Mouse (Mus musculus): ENCODE measurements around the gene Sqstm1. TPM values are rescaled to one million over a fixed set of nuclear protein-coding genes. Genes with fewer than 3 reads are reported as not detected.

The Sqstm1 gene
- polyA plus RNA-seq, 1 experiment from 2014 or later, result 377 TPM

DNA sequence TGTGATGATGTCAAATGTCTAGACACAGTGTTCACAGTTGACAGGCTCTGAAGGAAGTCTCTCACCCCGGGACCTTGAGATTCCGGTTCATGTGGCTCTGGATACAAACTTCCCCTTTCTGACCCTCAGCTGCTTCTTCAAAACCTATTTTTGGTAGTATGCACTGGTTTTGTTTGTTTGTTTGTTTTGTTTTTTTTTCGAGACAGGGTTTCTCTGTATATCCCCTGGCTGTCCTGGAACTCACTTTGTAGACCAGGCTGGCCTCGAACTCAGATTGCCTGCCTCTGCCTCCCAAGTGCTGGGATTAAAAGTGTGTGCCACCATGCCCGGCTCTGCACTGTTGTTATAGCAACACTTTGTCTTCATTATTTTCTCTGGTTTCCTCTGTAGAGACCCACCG is 33.3 kb upstream of the Sqstm1 start:
- no peak overlapping the region for H3K4me2 ChIP-seq (ENCODE audit: low read depth, low read length)
- ATAC-seq (ENCODE audit: low read depth), result no peak
- H3K9me3 ChIP-seq (ENCODE audit: control insufficient read depth, low read length), result no peaks in the 10 kb centered on the region
- H3K27ac ChIP-seq (ENCODE audit: low read depth, low read length), result no peak overlapping the region
- H3K36me3 ChIP-seq (ENCODE audit: control insufficient read depth, insufficient read depth, low read length), result no peaks in the 10 kb centered on the region
- WGBS, result 78% methylated on average over 6 of the region's 6 CpGs
- H3K4me1 ChIP-seq (ENCODE audit: control insufficient read depth, insufficient read depth, low read length), result no peaks in the 10 kb centered on the region
- H3K4me3 ChIP-seq (ENCODE audit: low read depth, low read length), result no peak overlapping the region
- no peak overlapping the region for H3K9ac ChIP-seq (replicated peaks; ENCODE audit: low read depth, low read length)
- 0 out of 2 replicates have a peak, but pooled peaks cover under 1% of the 10 kb centered on the region for H3K27me3 ChIP-seq (ENCODE audit: control insufficient read depth, insufficient read depth, low read length)

DNA sequence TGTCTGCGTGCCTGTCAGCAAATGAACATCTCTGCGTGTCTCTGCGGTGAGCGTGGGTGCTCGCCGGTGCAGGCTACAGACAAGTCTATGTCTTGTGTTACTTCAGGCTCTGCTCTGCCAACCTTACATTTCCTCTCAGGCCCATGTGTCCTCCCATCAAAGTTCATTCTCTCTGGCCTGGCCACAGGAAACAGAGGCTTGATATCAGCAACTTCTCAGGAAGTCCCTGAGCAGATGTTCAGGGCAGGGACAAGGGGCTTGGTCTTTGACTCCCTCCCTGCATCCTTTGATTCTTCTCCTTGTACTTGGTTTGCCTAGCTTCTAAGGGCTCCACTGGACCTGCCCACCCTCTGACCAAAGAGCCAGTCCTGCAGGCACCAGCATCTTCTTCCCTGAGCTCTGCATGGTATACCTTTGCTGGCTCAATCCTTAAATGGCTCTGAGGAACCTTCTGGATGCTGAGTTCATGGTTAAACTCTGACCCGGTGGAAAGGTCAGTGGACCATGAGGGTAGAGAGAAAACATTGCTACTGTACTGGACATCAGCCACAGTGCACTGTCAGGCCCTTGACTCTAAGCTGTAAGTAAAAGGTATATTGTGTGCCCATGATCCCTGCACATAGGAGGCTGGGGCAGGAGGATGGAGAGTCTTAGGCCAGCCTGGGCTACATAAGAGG is 29.7 kb upstream of the Sqstm1 start:
- Histone ChIP-seq H3K4me3 (ENCODE audit: low read depth, low read length) (no peak overlapping the region), H3K27ac (ENCODE audit: low read depth, low read length) (no peak overlapping the region), H3K4me2 (ENCODE audit: low read depth, low read length) (no peak overlapping the region), H3K36me3 (ENCODE audit: control insufficient read depth, insufficient read depth, low read length) (no peaks in the 10 kb centered on the region), H3K4me1 (ENCODE audit: control insufficient read depth, insufficient read depth, low read length) (peaks cover 11% of the 10 kb centered on the region; the same call in 1 of the 2 replicates), H3K9ac (replicated peaks; ENCODE audit: low read depth, low read length) (no peak overlapping the region), H3K9me3 (ENCODE audit: control insufficient read depth, low read length) (no peaks in the 10 kb centered on the region), H3K27me3 (ENCODE audit: control insufficient read depth, insufficient read depth, low read length) (peaks cover 12% of the 10 kb centered on the region)
- no peak for ATAC-seq (ENCODE audit: low read depth)
- 94% methylated on average over 7 of the region's 7 CpGs for WGBS

DNA sequence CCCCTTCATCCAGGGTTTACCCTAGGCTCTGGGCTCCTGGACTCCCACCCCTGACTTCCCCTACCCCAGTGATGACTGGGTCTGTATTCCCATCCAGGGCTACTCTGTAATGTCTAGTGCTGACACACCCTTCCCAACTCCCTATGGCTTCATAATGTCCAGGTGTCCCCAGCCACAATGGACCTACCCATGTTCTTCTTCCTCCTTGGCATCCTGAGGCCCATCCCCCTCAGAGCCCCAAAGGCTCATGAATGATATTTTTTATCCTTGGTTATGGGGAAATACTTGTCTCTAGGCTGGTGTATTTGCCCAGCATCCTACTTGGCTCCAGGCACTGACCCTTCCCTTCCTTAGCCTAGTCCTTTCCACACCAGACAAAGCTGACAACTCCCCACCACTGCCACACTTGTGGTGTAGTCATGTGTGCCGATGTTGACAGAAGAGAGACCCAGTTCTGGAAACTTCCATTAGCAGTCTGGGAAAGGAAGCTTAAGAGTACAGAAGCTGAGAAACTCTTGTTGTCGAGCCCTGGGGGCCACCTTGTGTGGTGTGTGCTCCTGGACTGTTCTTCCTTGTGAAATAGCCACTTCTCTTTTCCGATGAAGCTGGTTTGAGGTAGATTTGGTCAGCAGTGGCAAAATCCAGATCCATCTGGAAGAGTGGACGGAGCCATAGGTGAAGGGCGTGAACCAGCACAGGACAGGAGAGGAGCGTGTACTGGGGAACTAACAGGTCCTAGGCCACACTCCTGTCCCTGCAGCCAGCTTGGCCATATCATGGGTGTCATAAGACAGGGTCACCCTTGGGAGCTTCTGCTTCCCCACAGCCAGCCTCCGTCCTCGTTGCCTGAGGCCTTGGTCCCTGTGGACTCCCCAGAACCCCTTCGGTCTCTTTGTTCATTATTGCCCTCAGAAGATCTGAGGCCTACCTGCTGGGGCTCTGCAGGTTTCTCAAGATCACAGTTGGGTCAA is 28.5 kb upstream of the Sqstm1 start:
- Histone ChIP-seq H3K4me3 (ENCODE audit: low read depth, low read length) (no peak overlapping the region), H3K9me3 (ENCODE audit: control insufficient read depth, low read length) (no peaks in the 10 kb centered on the region), H3K36me3 (ENCODE audit: control insufficient read depth, insufficient read depth, low read length) (peaks cover 11% of the 10 kb centered on the region), H3K27me3 (ENCODE audit: control insufficient read depth, insufficient read depth, low read length) (peaks cover 12% of the 10 kb centered on the region), H3K27ac (ENCODE audit: low read depth, low read length) (no peak overlapping the region), H3K9ac (replicated peaks; ENCODE audit: low read depth, low read length) (no peak overlapping the region), H3K4me2 (ENCODE audit: low read depth, low read length) (no peak overlapping the region), H3K4me1 (ENCODE audit: control insufficient read depth, insufficient read depth, low read length) (peaks cover 11% of the 10 kb centered on the region; the same call in 1 of the 2 replicates)
- ATAC-seq (ENCODE audit: low read depth), result no peak
- WGBS, result 90% methylated on average over 9 of the region's 9 CpGs

DNA sequence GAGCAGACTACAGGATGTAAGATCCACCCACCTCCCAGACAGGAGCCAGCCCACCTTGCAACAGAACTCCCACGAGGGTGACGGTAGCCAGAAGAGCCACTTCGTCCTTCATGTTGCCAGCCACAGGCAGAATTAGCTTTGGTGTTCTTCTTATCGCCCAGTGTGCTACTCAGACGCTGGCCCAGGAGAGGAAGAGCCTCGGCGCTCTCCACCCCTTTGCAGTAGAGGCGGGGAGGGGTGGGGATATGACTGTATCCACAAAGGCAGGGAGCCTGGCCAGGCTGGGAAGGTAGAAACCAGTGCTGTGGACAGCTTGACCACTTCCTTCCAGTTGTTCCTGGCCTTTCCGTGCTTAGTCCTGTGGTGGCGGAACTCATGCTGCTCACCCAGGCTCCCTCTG is 27.7 kb upstream of the Sqstm1 start, which contains the start of gene Ltc4s:
TSS of gene Ltc4s (minus strand) at position 293 of the 400 bp plus-strand sequence.
- Histone ChIP-seq H3K9ac (replicated peaks; ENCODE audit: low read depth, low read length) (no peak within 1 kb of the TSS), H3K36me3 (ENCODE audit: control insufficient read depth, insufficient read depth, low read length) (peaks cover 18% of the 10 kb centered on the region), H3K27me3 (ENCODE audit: control insufficient read depth, insufficient read depth, low read length) (peaks cover 12% of the 10 kb centered on the region), H3K4me3 (ENCODE audit: low read depth, low read length) (no peak within 1 kb of the TSS), H3K9me3 (ENCODE audit: control insufficient read depth, low read length) (no peaks in the 10 kb centered on the region), H3K4me1 (ENCODE audit: control insufficient read depth, insufficient read depth, low read length) (peaks cover 11% of the 10 kb centered on the region; the same call in 1 of the 2 replicates), H3K27ac (ENCODE audit: low read depth, low read length) (no peak within 1 kb of the TSS), H3K4me2 (ENCODE audit: low read depth, low read length) (peak within 1 kb of the TSS; percentile 92; the same call in 1 of the 2 replicates)
- 43% methylated on average over 10 of the region's 10 CpGs for WGBS
- ATAC-seq (ENCODE audit: low read depth), result no peak

DNA sequence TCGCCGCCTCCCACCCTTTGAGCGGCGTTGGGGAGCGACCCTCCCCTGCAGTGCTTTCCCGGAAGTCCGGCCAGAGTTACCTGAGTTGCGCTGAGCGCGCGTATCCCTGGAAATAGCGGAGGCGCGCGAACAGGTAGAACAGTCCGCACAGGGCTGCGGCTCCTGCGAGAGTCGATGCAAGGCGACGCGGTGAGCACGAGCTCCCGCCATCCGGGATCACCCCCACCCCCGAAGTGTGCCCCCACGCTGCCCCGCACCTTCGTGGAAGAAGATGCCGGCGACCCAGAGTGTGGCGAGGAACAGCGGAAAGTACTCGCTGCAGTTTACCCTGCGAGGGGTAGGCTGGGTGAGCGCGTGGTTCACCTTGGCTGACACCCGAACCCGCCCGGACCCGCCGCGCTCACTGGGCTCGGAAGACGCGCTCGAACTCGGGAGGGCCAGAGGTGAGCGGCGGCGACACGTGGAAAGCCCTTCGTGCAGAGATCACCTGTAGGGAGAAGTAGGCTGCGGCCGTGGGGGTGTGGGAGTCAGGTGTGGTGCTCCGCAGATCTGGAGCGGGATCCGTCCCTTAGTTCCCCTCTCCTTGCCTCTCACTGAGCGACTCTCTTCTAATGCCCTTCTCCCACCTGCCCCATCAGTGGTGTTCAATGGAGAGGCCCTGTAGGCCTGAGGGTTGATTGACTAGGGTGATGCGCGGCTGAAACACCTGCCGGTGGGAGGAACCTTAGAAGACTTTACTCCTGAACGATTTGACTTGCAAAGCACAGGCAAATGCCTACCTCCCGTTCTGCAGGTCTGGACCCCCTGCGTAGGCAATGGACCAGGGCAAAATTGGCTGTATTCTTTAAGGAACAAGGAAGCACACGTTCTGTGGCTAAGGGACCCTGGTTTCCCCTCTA is 26.6 kb upstream of the Sqstm1 start:
- Histone ChIP-seq H3K9me3 (ENCODE audit: control insufficient read depth, low read length) (no peaks in the 10 kb centered on the region), H3K27me3 (ENCODE audit: control insufficient read depth, insufficient read depth, low read length) (peaks cover 12% of the 10 kb centered on the region), H3K4me2 (ENCODE audit: low read depth, low read length) (peak overlapping the region; percentile 92), H3K27ac (ENCODE audit: low read depth, low read length) (no peak overlapping the region), H3K4me3 (ENCODE audit: low read depth, low read length) (peak overlapping the region; percentile 48), H3K36me3 (ENCODE audit: control insufficient read depth, insufficient read depth, low read length) (peaks cover 29% of the 10 kb centered on the region), H3K4me1 (ENCODE audit: control insufficient read depth, insufficient read depth, low read length) (peaks cover 11% of the 10 kb centered on the region; the same call in 1 of the 2 replicates), H3K9ac (replicated peaks; ENCODE audit: low read depth, low read length) (peak overlapping the region; percentile 48)
- WGBS, result 2% methylated on average over 62 of the region's 66 CpGs
- ATAC-seq (ENCODE audit: low read depth), result peak; percentile 78

DNA sequence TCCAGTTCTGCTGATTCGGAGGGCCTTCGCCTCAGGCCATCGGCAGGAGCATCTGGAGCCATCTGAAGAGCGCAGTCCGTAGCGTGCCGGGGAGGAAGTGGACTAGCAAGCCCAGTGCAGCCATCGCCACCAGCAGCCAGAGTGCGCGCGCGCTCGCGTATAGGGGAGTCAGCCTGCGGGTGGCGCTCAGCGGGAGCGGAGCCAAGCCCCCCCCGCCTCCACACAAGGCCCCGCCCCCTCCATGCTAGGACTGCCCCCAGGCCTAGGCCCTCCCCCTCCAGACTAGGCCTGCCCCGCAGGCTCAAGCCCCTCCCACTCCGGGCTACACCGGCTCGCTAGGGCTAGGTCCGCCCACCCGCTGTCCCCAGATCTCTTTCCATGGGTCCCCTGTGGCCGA is 25.9 kb upstream of the Sqstm1 start:
- peaks cover 11% of the 10 kb centered on the region; the same call in 1 of the 2 replicates for H3K4me1 ChIP-seq (ENCODE audit: control insufficient read depth, insufficient read depth, low read length)
- peak overlapping the region; percentile 48 for H3K4me3 ChIP-seq (ENCODE audit: low read depth, low read length)
- no peaks in the 10 kb centered on the region for H3K9me3 ChIP-seq (ENCODE audit: control insufficient read depth, low read length)
- under 1% methylated on average over 25 of the region's 27 CpGs for WGBS
- peaks cover 12% of the 10 kb centered on the region for H3K27me3 ChIP-seq (ENCODE audit: control insufficient read depth, insufficient read depth, low read length)
- H3K9ac ChIP-seq (replicated peaks; ENCODE audit: low read depth, low read length), result peak overlapping the region; percentile 48
- no peak overlapping the region for H3K27ac ChIP-seq (ENCODE audit: low read depth, low read length)
- H3K4me2 ChIP-seq (ENCODE audit: low read depth, low read length), result peak overlapping the region; percentile 92
- peak; percentile 87 for ATAC-seq (ENCODE audit: low read depth)
- H3K36me3 ChIP-seq (ENCODE audit: control insufficient read depth, insufficient read depth, low read length), result peaks cover 35% of the 10 kb centered on the region

DNA sequence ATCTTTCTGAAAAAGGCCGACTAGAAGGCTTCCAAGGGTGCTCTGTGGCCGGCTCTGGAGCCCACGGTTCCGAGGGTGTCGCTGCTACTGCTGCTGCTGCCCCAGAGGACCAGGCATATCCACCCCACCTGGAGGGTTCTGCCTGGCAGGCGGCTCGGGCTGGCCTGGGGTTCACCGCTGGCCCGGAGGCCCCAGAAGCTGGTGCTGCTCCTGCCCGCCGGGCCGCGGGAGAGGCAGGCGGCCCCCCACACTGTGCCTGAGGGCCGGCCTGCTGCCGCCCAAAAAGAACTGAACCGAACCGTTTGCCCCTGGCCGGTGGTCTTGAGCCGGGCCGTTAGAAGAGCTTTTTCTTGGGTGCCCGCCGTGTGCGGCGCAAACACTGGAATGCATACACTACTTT is 24.0 kb upstream of the Sqstm1 start:
- H3K36me3 ChIP-seq (ENCODE audit: control insufficient read depth, insufficient read depth, low read length), result peaks cover 39% of the 10 kb centered on the region

DNA sequence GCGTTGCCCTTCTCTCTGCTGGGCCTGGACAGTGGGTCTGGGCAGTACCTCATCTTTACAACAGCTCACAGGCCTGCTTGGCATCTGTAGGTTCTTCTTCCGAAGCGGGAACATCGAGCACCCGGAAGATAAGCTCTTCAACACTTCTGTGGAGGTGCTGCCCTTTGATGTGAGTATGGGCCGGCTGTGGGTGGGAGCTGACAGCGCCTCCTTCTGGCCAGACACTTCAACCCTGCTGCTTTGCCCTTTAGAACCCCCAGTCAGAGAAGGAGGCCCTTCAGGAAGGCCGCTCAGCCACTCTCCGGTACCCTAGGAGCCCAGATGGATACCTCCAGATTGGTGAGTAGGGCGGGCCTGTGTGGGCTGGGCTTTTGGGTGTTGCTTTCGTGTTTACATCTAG is 23.4 kb upstream of the Sqstm1 start:
- peaks cover 14% of the 10 kb centered on the region; the same call in 1 of the 2 replicates for H3K4me1 ChIP-seq (ENCODE audit: control insufficient read depth, insufficient read depth, low read length)
- peaks cover 11% of the 10 kb centered on the region for H3K27me3 ChIP-seq (ENCODE audit: control insufficient read depth, insufficient read depth, low read length)
- no peak overlapping the region for H3K4me2 ChIP-seq (ENCODE audit: low read depth, low read length)
- WGBS, result 88% methylated on average over 11 of the region's 11 CpGs
- no peak overlapping the region for H3K27ac ChIP-seq (ENCODE audit: low read depth, low read length)
- peaks cover 39% of the 10 kb centered on the region for H3K36me3 ChIP-seq (ENCODE audit: control insufficient read depth, insufficient read depth, low read length)
- no peak overlapping the region for H3K4me3 ChIP-seq (ENCODE audit: low read depth, low read length)
- no peak for ATAC-seq (ENCODE audit: low read depth)
- no peak overlapping the region for H3K9ac ChIP-seq (replicated peaks; ENCODE audit: low read depth, low read length)
- H3K9me3 ChIP-seq (ENCODE audit: control insufficient read depth, low read length), result no peaks in the 10 kb centered on the region

More for the DNA sequence above, 24.0 kb upstream of the Sqstm1 start:
- WGBS, result 94% methylated on average over 25 of the region's 25 CpGs
- H3K9me3 ChIP-seq (ENCODE audit: control insufficient read depth, low read length), result no peaks in the 10 kb centered on the region
- no peak overlapping the region for H3K4me3 ChIP-seq (ENCODE audit: low read depth, low read length)
- no peak overlapping the region for H3K9ac ChIP-seq (replicated peaks; ENCODE audit: low read depth, low read length)
- peaks cover 14% of the 10 kb centered on the region; the same call in 1 of the 2 replicates for H3K4me1 ChIP-seq (ENCODE audit: control insufficient read depth, insufficient read depth, low read length)
- H3K27ac ChIP-seq (ENCODE audit: low read depth, low read length), result no peak overlapping the region
- no peak overlapping the region for H3K4me2 ChIP-seq (ENCODE audit: low read depth, low read length)
- peaks cover 12% of the 10 kb centered on the region for H3K27me3 ChIP-seq (ENCODE audit: control insufficient read depth, insufficient read depth, low read length)
- no peak for ATAC-seq (ENCODE audit: low read depth)

Data from neural tube, embryonic 14.5 days (tissue).